Mouse (Mus musculus) heart, embryonic 16.5 days (tissue): Measurements from ENCODE around the gene Coq8a. TPM values are rescaled to one million over a fixed set of nuclear protein-coding genes. Genes with fewer than 3 reads are reported as not detected.

Experiments
- ATAC-seq: fragments of 200-750 bp; cut with Nextera tagmentation; replicated peaks from 2 replicates; pipeline ENCODE4 v1.8.0; 2017; ENCODE audit warnings: moderate number of reproducible peaks; ENCODE audit not compliant: insufficient read depth, low FRiP score; ENCODE audit errors: extremely low read depth
- H3K27ac ChIP-seq: fragments of 300-500 bp; sonication (generic); 2 replicates; pipeline ENCODE4 v1.5.1; 2014; ENCODE audit warnings: mild to moderate bottlenecking, low read length, control low read depth, moderate library complexity
- H3K27me3 ChIP-seq: fragments of 300-500 bp; sonication (generic); 2 replicates; pipeline ENCODE4 v1.6.1; 2014; ENCODE audit warnings: low read length, mixed read lengths; ENCODE audit not compliant: control insufficient read depth, insufficient read depth
- H3K36me3 ChIP-seq: fragments of 300-500 bp; sonication (generic); 2 replicates; pipeline ENCODE4 v1.6.1; 2014; ENCODE audit not compliant: control insufficient read depth, insufficient read depth
- H3K4me1 ChIP-seq: fragments of 300-500 bp; sonication (generic); 2 replicates; pipeline ENCODE4 v1.6.1; 2014; ENCODE audit warnings: low read length, mixed read lengths; ENCODE audit not compliant: control insufficient read depth, insufficient read depth
- H3K4me2 ChIP-seq: fragments of 300-500 bp; sonication (generic); 2 replicates; pipeline ENCODE4 v1.6.1; 2014; ENCODE audit warnings: low read depth, mild to moderate bottlenecking, control low read depth, low read length
- H3K4me3 ChIP-seq: fragments of 300-500 bp; sonication (generic); 2 replicates; pipeline ENCODE4 v1.5.1; 2014; ENCODE audit warnings: mild to moderate bottlenecking, control low read depth, low read length
- H3K9ac ChIP-seq: fragments of 300-500 bp; sonication (generic); 2 replicates; pipeline ENCODE4 v1.6.1; 2014; ENCODE audit warnings: low read length, control low read depth
- H3K9me3 ChIP-seq: fragments of 300-500 bp; sonication (generic); replicated peaks from 2 replicates; pipeline ENCODE4 v1.6.1; 2016; ENCODE audit warnings: low read length; ENCODE audit not compliant: control insufficient read depth
- whole genome bisulfite sequencing: fragments of 180-500 bp; shearing (Covaris S2); extraction: QIAGEN DNeasy Blood & Tissue Kit; methylation state at CpG from one replicate; pipeline ENCODE4 v1.1.7; 2014; 5-methylcytosine and 5-hydroxymethylcytosine counted together
- polyA plus RNA-seq: library from polyadenylated mRNA; unstranded; fragments of >200 nt; fragmentation: Nextera tagmentation; extraction: Ambion mirVana; gene quantifications from 2 replicates; pipeline ENCODE4 v1.2.1, GENCODE M21; 2015

Coq8a gene
- polyA plus RNA-seq, 1 experiment from 2014 or later = 70.0 TPM

GRCm38 (mm10) chr1:180174718-180175117 is 24.7 kb downstream of the Coq8a start:
- H3K9me3 ChIP-seq = no peaks in the 10 kb centered on the region
- peaks cover 4% of the 10 kb centered on the region; the same call in 1 of the 2 replicates for H3K4me1 ChIP-seq
- H3K9ac ChIP-seq = no peak overlapping the region
- WGBS = 51% methylated on average over 6 of the region's 6 CpGs
- no peak overlapping the region for H3K4me2 ChIP-seq
- H3K27ac ChIP-seq = no peak overlapping the region
- no peaks in the 10 kb centered on the region for H3K36me3 ChIP-seq
- no peaks in the 10 kb centered on the region for H3K27me3 ChIP-seq
- H3K4me3 ChIP-seq = no peak overlapping the region
- ATAC-seq = no peak

- H3K4me1 ChIP-seq = 0 out of 2 replicates have a peak, but pooled peaks cover 3% of the 10 kb centered on the region
- H3K36me3 ChIP-seq = 0 out of 2 replicates have a peak, but pooled peaks cover 4% of the 10 kb centered on the region
- no peak overlapping the region for H3K4me3 ChIP-seq
- H3K27me3 ChIP-seq = no peaks in the 10 kb centered on the region
- H3K9ac ChIP-seq = no peak overlapping the region
- no peak for ATAC-seq
- WGBS = 63% methylated on average over 5 of the region's 5 CpGs
- H3K27ac ChIP-seq = no peak overlapping the region
- no peak overlapping the region for H3K4me2 ChIP-seq
- H3K9me3 ChIP-seq = no peaks in the 10 kb centered on the region
Measured at GRCm38 (mm10) chr1:180173017-180173416, 26.4 kb downstream of the Coq8a start.

GRCm38 (mm10) chr1:180172600-180172999 is 26.8 kb downstream of the Coq8a start:
- H3K9ac ChIP-seq = no peak overlapping the region
- no peak overlapping the region for H3K4me3 ChIP-seq
- H3K4me2 ChIP-seq = no peak overlapping the region
- no peaks in the 10 kb centered on the region for H3K27me3 ChIP-seq
- no peaks in the 10 kb centered on the region for H3K9me3 ChIP-seq
- H3K36me3 ChIP-seq = 0 out of 2 replicates have a peak, but pooled peaks cover 4% of the 10 kb centered on the region
- H3K27ac ChIP-seq = no peak overlapping the region
- ATAC-seq = no peak
- 0 out of 2 replicates have a peak, but pooled peaks cover 3% of the 10 kb centered on the region for H3K4me1 ChIP-seq
- 80% methylated on average over 4 of the region's 4 CpGs for WGBS

GRCm38 (mm10) chr1:180171883-180172282 is 27.5 kb downstream of the Coq8a start:
- H3K4me2 ChIP-seq = no peak overlapping the region
- peaks cover 4% of the 10 kb centered on the region; the same call in 1 of the 2 replicates for H3K36me3 ChIP-seq
- WGBS = 67% methylated on average over 2 of the region's 2 CpGs
- no peak for ATAC-seq
- H3K9ac ChIP-seq = no peak overlapping the region
- no peaks in the 10 kb centered on the region for H3K27me3 ChIP-seq
- no peak overlapping the region for H3K4me3 ChIP-seq
- 0 out of 2 replicates have a peak, but pooled peaks cover 3% of the 10 kb centered on the region for H3K4me1 ChIP-seq
- H3K9me3 ChIP-seq = no peaks in the 10 kb centered on the region
- no peak overlapping the region for H3K27ac ChIP-seq

GRCm38 (mm10) chr1:180170071-180170470 is 29.3 kb downstream of the Coq8a start:
- H3K4me2 ChIP-seq = no peak overlapping the region
- no peak overlapping the region for H3K4me3 ChIP-seq
- ATAC-seq = no peak
- peaks cover 7% of the 10 kb centered on the region for H3K36me3 ChIP-seq
- no peak overlapping the region for H3K9ac ChIP-seq
- no peaks in the 10 kb centered on the region for H3K27me3 ChIP-seq
- H3K27ac ChIP-seq = no peak overlapping the region
- no peaks in the 10 kb centered on the region for H3K4me1 ChIP-seq
- WGBS = 78% methylated on average over 8 of the region's 8 CpGs
- H3K9me3 ChIP-seq = no peaks in the 10 kb centered on the region

GRCm38 (mm10) chr1:180169161-180169560 is 30.2 kb downstream of the Coq8a start:
- H3K9ac ChIP-seq = no peak overlapping the region
- no peaks in the 10 kb centered on the region for H3K9me3 ChIP-seq
- H3K4me2 ChIP-seq = no peak overlapping the region
- no peaks in the 10 kb centered on the region for H3K4me1 ChIP-seq
- ATAC-seq = no peak
- 89% methylated on average over 7 of the region's 7 CpGs for WGBS
- H3K4me3 ChIP-seq = no peak overlapping the region
- H3K27me3 ChIP-seq = no peaks in the 10 kb centered on the region
- H3K27ac ChIP-seq = no peak overlapping the region
- H3K36me3 ChIP-seq = peaks cover 7% of the 10 kb centered on the region

GRCm38 (mm10) chr1:180168294-180168693 is 31.1 kb downstream of the Coq8a start:
- Histone ChIP-seq H3K27ac (no peak overlapping the region), H3K4me1 (no peaks in the 10 kb centered on the region), H3K9me3 (no peaks in the 10 kb centered on the region), H3K4me3 (no peak overlapping the region), H3K36me3 (peaks cover 7% of the 10 kb centered on the region), H3K4me2 (no peak overlapping the region), H3K27me3 (no peaks in the 10 kb centered on the region), H3K9ac (no peak overlapping the region)
- no peak for ATAC-seq
- 88% methylated on average over 6 of the region's 6 CpGs for WGBS

GRCm38 (mm10) chr1:180166533-180166932 is 32.9 kb downstream of the Coq8a start:
- ATAC-seq = no peak
- Histone ChIP-seq H3K4me3 (no peak overlapping the region), H3K4me2 (no peak overlapping the region), H3K9ac (no peak overlapping the region), H3K27ac (no peak overlapping the region), H3K27me3 (no peaks in the 10 kb centered on the region), H3K36me3 (peaks cover 7% of the 10 kb centered on the region), H3K9me3 (no peaks in the 10 kb centered on the region), H3K4me1 (no peaks in the 10 kb centered on the region)
- 88% methylated on average over 5 of the region's 5 CpGs for WGBS

GRCm38 (mm10) chr1:180162986-180163385 is 36.4 kb downstream of the Coq8a start:
- H3K4me2 ChIP-seq = no peak overlapping the region
- no peak for ATAC-seq
- H3K9me3 ChIP-seq = no peaks in the 10 kb centered on the region
- peaks cover 9% of the 10 kb centered on the region for H3K36me3 ChIP-seq
- no peak overlapping the region for H3K27ac ChIP-seq
- no peak overlapping the region for H3K4me3 ChIP-seq
- no peak overlapping the region for H3K9ac ChIP-seq
- H3K27me3 ChIP-seq = no peaks in the 10 kb centered on the region
- H3K4me1 ChIP-seq = no peaks in the 10 kb centered on the region
- 87% methylated on average over 7 of the region's 7 CpGs for WGBS
